Mouse (Mus musculus) MEL (cell line): ENCODE measurements around the gene Spata25. TPM values are rescaled to one million over a fixed set of nuclear protein-coding genes. Genes with fewer than 3 reads are reported as not detected.
A peak's percentile ranks its signal among the peaks of the same experiment; 100 is the strongest.

ENCODE experiments used
- DNase-seq: peaks from one replicate; pipeline ENCODE4 v3.0.0; 2011; ENCODE audit warnings: low read depth, low spot score
- H3K27ac ChIP-seq: 2 replicates; pipeline ENCODE4 v1.5.1; 2012; ENCODE audit warnings: low read depth, mild to moderate bottlenecking, control low read depth, low read length, moderate library complexity; ENCODE audit not compliant: control insufficient read depth
- H3K27me3 ChIP-seq, 2 experiments: fragments of 150-350 bp in 1 of 2; sonication (generic) in 1 of 2; 2 replicates each; pipeline ENCODE4 v1.6.1; 2012; ENCODE audit warnings: low read length in 2 of 2, mild to moderate bottlenecking in 2 of 2, improper control_type of control experiment in 1 of 2, moderate library complexity in 1 of 2; ENCODE audit not compliant: insufficient read depth in 2 of 2, control insufficient read depth in 1 of 2
- H3K36me3 ChIP-seq, 2 experiments: 2 replicates each; pipeline ENCODE4 v1.6.1; 2012 to 2014; ENCODE audit warnings: low read length in 2 of 2, improper control_type of control experiment in 1 of 2, inconsistent platforms in 1 of 2, mild to moderate bottlenecking in 1 of 2; ENCODE audit not compliant: insufficient read depth in 2 of 2, control insufficient read depth in 1 of 2
- H3K4me1 ChIP-seq, 2 experiments: fragments of 150-350 bp in 1 of 2; sonication (generic) in 1 of 2; 2 replicates each; pipeline ENCODE4 v1.6.1; 2012; ENCODE audit warnings: low read length in 2 of 2, improper control_type of control experiment in 1 of 2, mild to moderate bottlenecking in 1 of 2; ENCODE audit not compliant: insufficient read depth in 2 of 2, control insufficient read depth in 1 of 2
- H3K4me3 ChIP-seq, 2 experiments: fragments of 150-350 bp in 1 of 2; sonication (generic) in 1 of 2; 2 replicates each; pipeline ENCODE4 v1.5.1; 2012; ENCODE audit warnings: low read depth in 2 of 2, low read length in 2 of 2, mild to moderate bottlenecking in 2 of 2, moderate library complexity in 2 of 2, control low read depth in 1 of 2, improper control_type of control experiment in 1 of 2; ENCODE audit not compliant: control insufficient read depth in 1 of 2, insufficient read depth in 1 of 2
- H3K79me2 ChIP-seq: 2 replicates; pipeline ENCODE4 v1.6.1; 2012; ENCODE audit warnings: mild to moderate bottlenecking, low read length, moderate library complexity; ENCODE audit not compliant: control insufficient read depth, poor library complexity, insufficient read depth
- H3K9ac ChIP-seq: 2 replicates; pipeline ENCODE4 v1.6.1; 2012; ENCODE audit warnings: low read depth, mild to moderate bottlenecking, control low read depth, low read length, moderate library complexity; ENCODE audit not compliant: control insufficient read depth, poor library complexity, severe bottlenecking
- H3K9me3 ChIP-seq: fragments of 150-350 bp; sonication (generic); replicated peaks from 2 replicates; pipeline ENCODE4 v1.6.1; 2012; ENCODE audit warnings: mild to moderate bottlenecking, low read length, improper control_type of control experiment, moderate library complexity; ENCODE audit not compliant: insufficient read depth
- CTCF ChIP-seq, 3 experiments: IDR thresholded peaks in 2 of 3; conservative IDR thresholded peaks in 1 of 3; 2 replicates each; pipeline ENCODE4 v1.5.1; 2011 to 2012; ENCODE audit warnings: low read length in 3 of 3, low read depth in 2 of 3, mild to moderate bottlenecking in 2 of 3, improper control_type of control experiment in 1 of 3, inconsistent platforms in 1 of 3, mixed read lengths in 1 of 3, moderate library complexity in 1 of 3; ENCODE audit not compliant: control insufficient read depth in 1 of 3, insufficient read depth in 1 of 3, poor library complexity in 1 of 3, severe bottlenecking in 1 of 3
- E2F4 ChIP-seq: IDR thresholded peaks from 2 replicates; pipeline ENCODE4 v1.6.1; 2011; ENCODE audit warnings: low read depth, low read length, improper control_type of control experiment, borderline replicate concordance
- EP300 ChIP-seq, 2 experiments: IDR thresholded peaks; 2 replicates each; pipeline ENCODE4 v1.6.1; 2011; ENCODE audit warnings: improper control_type of control experiment in 2 of 2, low read length in 2 of 2, low read depth in 1 of 2, mild to moderate bottlenecking in 1 of 2
- ETS1 ChIP-seq: IDR thresholded peaks from 2 replicates; pipeline ENCODE4 v1.6.1; 2012; ENCODE audit warnings: low read depth, mild to moderate bottlenecking, inconsistent platforms, low read length, improper control_type of control experiment, moderate library complexity
- HCFC1 ChIP-seq: IDR thresholded peaks from 2 replicates; pipeline ENCODE4 v1.6.1; 2012; ENCODE audit warnings: low read depth, mild to moderate bottlenecking, inconsistent platforms, low read length, improper control_type of control experiment, moderate library complexity
- JUND ChIP-seq: IDR thresholded peaks from 2 replicates; pipeline ENCODE4 v1.6.1; 2011; ENCODE audit warnings: low read depth, mild to moderate bottlenecking, improper control_type of control experiment, low read length
- MAFK ChIP-seq: IDR thresholded peaks from 2 replicates; pipeline ENCODE4 v1.6.1; 2011; ENCODE audit warnings: low read depth, mild to moderate bottlenecking, low read length, improper control_type of control experiment, borderline replicate concordance
- MAX ChIP-seq: IDR thresholded peaks from 2 replicates; pipeline ENCODE4 v1.6.1; 2011; ENCODE audit warnings: low read length, improper control_type of control experiment
- MXI1 ChIP-seq: IDR thresholded peaks from 2 replicates; pipeline ENCODE4 v1.6.1; 2011; ENCODE audit warnings: mild to moderate bottlenecking, low read depth, low read length, improper control_type of control experiment
- MYC ChIP-seq: IDR thresholded peaks from 2 replicates; pipeline ENCODE4 v1.6.1; 2011; ENCODE audit warnings: low read depth, mild to moderate bottlenecking, low read length, improper control_type of control experiment, moderate library complexity
- NELFE ChIP-seq: IDR thresholded peaks from 2 replicates; pipeline ENCODE4 v1.6.1; 2011; ENCODE audit warnings: low read depth, low read length, improper control_type of control experiment
- NRF1 ChIP-seq: IDR thresholded peaks from 2 replicates; pipeline ENCODE4 v1.6.1; 2014; ENCODE audit warnings: low read depth, mild to moderate bottlenecking, inconsistent platforms, low read length, improper control_type of control experiment, moderate library complexity; ENCODE audit not compliant: poor library complexity, insufficient read depth, severe bottlenecking
- POLR2A ChIP-seq, 2 experiments: IDR thresholded peaks; 2 replicates each; pipeline ENCODE4 v1.6.1; 2011 to 2012; ENCODE audit warnings: low read length in 2 of 2, mild to moderate bottlenecking in 2 of 2, control low read depth in 1 of 2, improper control_type of control experiment in 1 of 2, low read depth in 1 of 2, moderate library complexity in 1 of 2; ENCODE audit not compliant: control insufficient read depth in 1 of 2, insufficient read depth in 1 of 2, poor library complexity in 1 of 2
- RAD21 ChIP-seq: IDR thresholded peaks from 2 replicates; pipeline ENCODE4 v1.6.1; 2011; ENCODE audit warnings: mild to moderate bottlenecking, low read depth, low read length, improper control_type of control experiment
- RCOR1 ChIP-seq: IDR thresholded peaks from 2 replicates; pipeline ENCODE4 v1.6.1; 2012; ENCODE audit warnings: low read depth, mild to moderate bottlenecking, inconsistent platforms, low read length, improper control_type of control experiment
- SIN3A ChIP-seq: IDR thresholded peaks from 2 replicates; pipeline ENCODE4 v1.6.1; 2012; ENCODE audit warnings: low read length, improper control_type of control experiment, inconsistent platforms
- SMC3 ChIP-seq: IDR thresholded peaks from 2 replicates; pipeline ENCODE4 v1.6.1; 2011; ENCODE audit warnings: low read depth, low read length, improper control_type of control experiment
- TBP ChIP-seq: IDR thresholded peaks from 2 replicates; pipeline ENCODE4 v1.8.0; 2011; ENCODE audit warnings: low read depth, low read length, improper control_type of control experiment
- UBTF ChIP-seq: IDR thresholded peaks from 2 replicates; pipeline ENCODE4 v1.6.1; 2012; ENCODE audit warnings: low read depth, mild to moderate bottlenecking, inconsistent platforms, low read length, improper control_type of control experiment, moderate library complexity, borderline replicate concordance; ENCODE audit not compliant: insufficient read depth
- USF1 ChIP-seq: IDR thresholded peaks from 2 replicates; pipeline ENCODE4 v1.6.1; 2014; ENCODE audit warnings: low read depth, mild to moderate bottlenecking, inconsistent platforms, low read length, improper control_type of control experiment, moderate library complexity
- USF2 ChIP-seq, 2 experiments: IDR thresholded peaks; 2 replicates each; pipeline ENCODE4 v1.6.1; 2011 to 2012; ENCODE audit warnings: improper control_type of control experiment in 2 of 2, low read length in 2 of 2, borderline replicate concordance in 1 of 2, inconsistent platforms in 1 of 2, low read depth in 1 of 2, mild to moderate bottlenecking in 1 of 2; ENCODE audit not compliant: insufficient read depth in 1 of 2
- ZC3H11A ChIP-seq: IDR thresholded peaks from 2 replicates; pipeline ENCODE4 v1.6.1; 2012; ENCODE audit warnings: low read depth, mild to moderate bottlenecking, inconsistent platforms, low read length, improper control_type of control experiment
- ZMIZ1 ChIP-seq: IDR thresholded peaks from 2 replicates; pipeline ENCODE4 v1.6.1; 2012; ENCODE audit warnings: low read depth, mild to moderate bottlenecking, inconsistent platforms, low read length, improper control_type of control experiment, moderate library complexity
- ZNF384 ChIP-seq: IDR thresholded peaks from 2 replicates; pipeline ENCODE4 v1.6.1; 2012; ENCODE audit warnings: low read depth, mild to moderate bottlenecking, inconsistent platforms, low read length, improper control_type of control experiment
- polyA plus RNA-seq, 2 experiments: library from polyadenylated mRNA; stranded (reverse) in 1 of 2; unstranded in 1 of 2; fragments of >175 nt in 1 of 2; fragments of >200 nt in 1 of 2; gene quantifications; 2 replicates each; pipeline versions ENCODE4 v1.2.1 to v1.2.4; 2012; ENCODE audit warnings: low replicate concordance in 2 of 2, low read depth in 1 of 2; ENCODE audit not compliant: insufficient read length in 2 of 2, insufficient read depth in 1 of 2, missing spikeins in 1 of 2
- total RNA-seq: library from RNA; depleted of rRNA; stranded (reverse); fragments of 300-350 nt; gene quantifications from 2 replicates; pipeline ENCODE4 v1.2.3, GENCODE M21; 2012

The Spata25 gene
- total and polyA plus RNA-seq, 3 experiments = 0.13 to 0.50 TPM; not detected in 1

DNA sequence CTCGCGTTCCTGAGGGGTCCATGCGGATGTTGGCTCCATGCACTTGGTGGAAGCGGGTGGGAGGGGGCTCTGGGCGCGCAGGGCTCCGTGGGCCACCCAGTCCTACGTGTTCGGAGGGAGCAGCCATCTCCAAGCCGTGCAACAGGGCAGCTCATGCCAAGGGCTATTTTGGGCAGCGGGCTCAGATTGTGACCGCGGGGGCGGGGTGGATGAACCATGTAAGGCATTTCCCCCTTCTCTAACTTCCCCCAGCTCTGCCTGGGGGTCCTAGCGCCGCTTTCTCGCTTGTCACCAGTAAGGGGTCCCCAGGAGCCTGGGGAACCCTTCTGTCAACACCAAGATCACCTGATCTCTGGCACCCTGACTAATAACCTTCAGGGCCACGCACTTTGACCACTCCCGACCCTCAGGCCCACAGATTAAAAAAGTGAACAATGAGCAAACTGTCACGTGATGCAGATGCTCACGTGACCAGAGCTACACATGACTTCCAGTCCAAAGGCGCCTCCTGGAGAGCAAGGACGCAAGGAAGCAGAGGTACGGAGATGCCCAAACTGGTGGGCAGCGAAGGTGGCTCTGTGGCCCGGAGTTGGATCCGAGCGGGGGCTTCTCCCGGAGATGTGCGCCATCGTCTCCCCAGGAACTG, 5.1 kb upstream of the Spata25 start, which contains the start of gene Neurl2 (continued):
- TF ChIP-seq USF2 (IDR thresholded peaks at IDR 0.05; ENCODE audit: borderline replicate concordance in 1 of 2, insufficient read depth in 1 of 2, low read depth in 1 of 2, low read length in 2 of 2) (peak; percentile 100), E2F4 (peak; percentile 14; the same call in 1 of the 2 replicates), HCFC1 (peak; percentile 85), NRF1 (no peak), RCOR1 (0 out of 2 replicates have a peak, but pooled peaks have one; percentile 28), UBTF (no peak), MAFK (no peak), TBP (peak; percentile 70), ETS1 (peak; percentile 67), ZC3H11A (no peak), RAD21 (no peak), MYC (peak; percentile 68)

DNA sequence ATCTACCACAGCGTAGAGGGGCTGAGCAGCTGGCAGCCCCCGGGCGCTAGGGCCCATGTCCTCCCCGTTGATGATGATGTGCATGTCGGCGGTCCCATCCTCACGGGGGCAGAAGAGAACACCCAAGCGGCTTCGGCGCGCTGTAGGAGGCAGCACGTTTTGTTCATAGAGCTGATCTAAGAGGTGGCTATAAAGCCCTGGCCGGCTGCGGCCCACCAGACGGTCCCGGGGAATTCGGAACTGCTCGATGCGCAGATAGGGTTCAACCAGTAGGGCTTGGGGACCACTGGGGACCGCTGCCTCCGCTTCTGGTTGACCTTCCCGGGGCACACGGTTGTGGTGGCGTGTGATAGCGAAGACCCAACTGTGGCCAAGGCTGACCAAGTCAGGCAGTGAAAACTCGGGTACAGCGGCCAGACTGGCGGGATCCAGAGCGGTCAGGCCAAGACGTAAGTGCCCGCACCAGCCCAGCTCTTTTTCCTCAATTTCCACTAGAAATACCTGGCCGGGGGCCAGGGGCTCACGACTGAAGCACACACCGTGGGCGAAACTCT, 4.5 kb upstream of the Spata25 start, which contains the start of gene Ctsa:
TSS of gene Ctsa (plus strand) at position 126 of the 554 bp plus-strand sequence.
- H3K79me2 ChIP-seq = peaks cover 18% of the 10 kb centered on the region
- peaks cover 0 to 7% of the 10 kb centered on the region in 2 experiments; a peak in 2 of 4 replicates for H3K4me1 ChIP-seq
- peak within 1 kb of the TSS; percentile 56 to 86 for H3K4me3 ChIP-seq
- peak; percentile 87 for DNase-seq
- peak within 1 kb of the TSS; percentile 82 for H3K9ac ChIP-seq
- TF ChIP-seq MAX (peak; percentile 51), EP300 (IDR thresholded peaks at IDR 0.05; ENCODE audit: low read depth in 1 of 2, low read length in 2 of 2) (no peak), POLR2A (IDR thresholded peaks at IDR 0.05; ENCODE audit: control insufficient read depth in 1 of 2, insufficient read depth in 1 of 2, low read depth in 1 of 2, low read length in 2 of 2, poor library complexity in 1 of 2) (peak; percentile 56; a peak in 2 of 4 replicates), SIN3A (no peak), ZNF384 (no peak), UBTF (0 out of 2 replicates have a peak, but pooled peaks have one; percentile 46), CTCF (IDR thresholded peaks at IDR 0.05 in 2 of 3, conservative IDR thresholded peaks at IDR 0.05 in 1 of 3; ENCODE audit: control insufficient read depth in 1 of 3, insufficient read depth in 1 of 3, low read depth in 2 of 3, low read length in 3 of 3, poor library complexity in 1 of 3, severe bottlenecking in 1 of 3) (peak; percentile 37 to 64 (median 61)), ZMIZ1 (peak; percentile 36; the same call in 1 of the 2 replicates), JUND (0 out of 2 replicates have a peak, but pooled peaks have one; percentile 2), NRF1 (0 out of 2 replicates have a peak, but pooled peaks have one; percentile 20), RAD21 (peak; percentile 25), RCOR1 (no peak), E2F4 (no peak), NELFE (peak; percentile 69), USF2 (IDR thresholded peaks at IDR 0.05; ENCODE audit: borderline replicate concordance in 1 of 2, insufficient read depth in 1 of 2, low read depth in 1 of 2, low read length in 2 of 2) (no peak), USF1 (0 out of 2 replicates have a peak, but pooled peaks have one; percentile 6), SMC3 (peak; percentile 35), MXI1 (peak; percentile 78)
- TF ChIP-seq, all 39 proteins: peak for 12
- Histone ChIP-seq H3K27ac (peak within 1 kb of the TSS; percentile 51), H3K9me3 (no peaks in the 10 kb centered on the region), H3K27me3 (no peaks in the 10 kb centered on the region), H3K36me3 (peaks cover 2 to 4% of the 10 kb centered on the region in 2 experiments; a peak in 1 of 4 replicates)
